Mouse (Mus musculus) liver, postnatal 0 days (tissue): ENCODE measurements around the gene Hist1h3g. TPM values are rescaled to one million over a fixed set of nuclear protein-coding genes. Genes with fewer than 3 reads are reported as not detected.
"Not testable (repeated sequence)": the region's sequence is repeated elsewhere in the genome, so short reads cannot be mapped to it uniquely, and the experiment has no call there.

Experiments used
- ATAC-seq: fragments of 200-750 bp; cut with Nextera tagmentation; 2 replicates; pipeline ENCODE4 v1.8.0; 2017; ENCODE audit warnings: mild to moderate bottlenecking, moderate library complexity
- DNase-seq: peaks from one replicate; pipeline ENCODE4 v3.0.0-alpha.2; 2016
- H3K27ac ChIP-seq: fragments of 300-500 bp; sonication (generic); 2 replicates; pipeline ENCODE4 v1.5.1; 2014; ENCODE audit warnings: antibody characterized with exemption, moderate library complexity, mild to moderate bottlenecking, low read depth
- H3K27me3 ChIP-seq: fragments of 300-500 bp; sonication (generic); 2 replicates; pipeline ENCODE4 v1.6.1; 2014; ENCODE audit warnings: low read length, control low read depth, mixed read lengths; ENCODE audit not compliant: insufficient read depth
- H3K36me3 ChIP-seq: fragments of 300-500 bp; sonication (generic); replicated peaks from 2 replicates; pipeline ENCODE4 v1.6.1; 2014; ENCODE audit warnings: mild to moderate bottlenecking, control low read depth, low read length, moderate library complexity, mixed read lengths; ENCODE audit not compliant: insufficient read depth
- H3K4me1 ChIP-seq: fragments of 300-500 bp; sonication (generic); 2 replicates; pipeline ENCODE4 v1.6.1; 2014; ENCODE audit warnings: antibody characterized with exemption, mild to moderate bottlenecking, control low read depth; ENCODE audit not compliant: insufficient read depth
- H3K4me2 ChIP-seq: fragments of 300-500 bp; sonication (generic); 2 replicates; pipeline ENCODE4 v1.6.1; 2014; ENCODE audit warnings: low read depth, mild to moderate bottlenecking, low read length, moderate library complexity, mixed read lengths
- H3K4me3 ChIP-seq: fragments of 300-500 bp; sonication (generic); 2 replicates; pipeline ENCODE4 v1.5.1; 2014; ENCODE audit warnings: low read depth, low read length
- H3K9ac ChIP-seq: fragments of 300-500 bp; sonication (generic); replicated peaks from 2 replicates; pipeline ENCODE4 v1.6.1; 2014; ENCODE audit warnings: mild to moderate bottlenecking, moderate library complexity
- H3K9me3 ChIP-seq: fragments of 300-500 bp; sonication (generic); 2 replicates; pipeline ENCODE4 v1.6.1; 2016; ENCODE audit warnings: mild to moderate bottlenecking, control low read depth, low read length, mixed read lengths
- CTCF ChIP-seq: sonication (generic); IDR thresholded peaks from 2 replicates; pipeline ENCODE4 v1.5.1; 2016; ENCODE audit warnings: antibody characterized with exemption, low read depth
- EP300 ChIP-seq: IDR thresholded peaks from 2 replicates; pipeline ENCODE4 v1.6.1; 2016; ENCODE audit warnings: antibody characterized with exemption, low read depth, mild to moderate bottlenecking
- WGBS: fragments of 180-500 bp; shearing (Covaris S2); extraction: QIAGEN DNeasy Blood & Tissue Kit; methylation state at CpG from one replicate; pipeline ENCODE4 v1.1.7; 2014; ENCODE audit not compliant: insufficient replicate concordance; 5-methylcytosine and 5-hydroxymethylcytosine counted together
- polyA plus RNA-seq: library from polyadenylated mRNA; unstranded; fragments of >200 nt; fragmentation: Nextera tagmentation; extraction: Ambion mirVana; gene quantifications from 2 replicates; pipeline ENCODE4 v1.2.1, GENCODE M21; 2015

Hist1h3g gene
- polyA plus RNA-seq, 1 experiment from 2014 or later = 6.3 TPM

- DNase-seq = no peak
- H3K9ac ChIP-seq = peak overlapping the region; percentile 10; the same call in 1 of the 2 replicates
- peak overlapping the region; percentile 64 for H3K4me3 ChIP-seq
- H3K9me3 ChIP-seq = no peaks in the 10 kb centered on the region
- peaks cover 8% of the 10 kb centered on the region for H3K4me1 ChIP-seq
- TF ChIP-seq EP300 (no peak), CTCF (no peak)
- peak overlapping the region; percentile 97 for H3K27ac ChIP-seq
- 63% methylated on average over 3 of the region's 3 CpGs for WGBS
- no peaks in the 10 kb centered on the region for H3K36me3 ChIP-seq
- no peaks in the 10 kb centered on the region for H3K27me3 ChIP-seq
- peak overlapping the region; percentile 90 for H3K4me2 ChIP-seq
- ATAC-seq = no peak
These were observed 21.7 kb downstream of the Hist1h3g start for GRCm38 (mm10) chr13:23556906-23557305.

GRCm38 (mm10) chr13:23560699-23561098 lies 25.5 kb downstream of the Hist1h3g start:
- not testable (repeated sequence) for ATAC-seq, H3K9me3 ChIP-seq, H3K36me3 ChIP-seq, H3K4me1 ChIP-seq, H3K4me3 ChIP-seq, DNase-seq, H3K27me3 ChIP-seq
- Histone ChIP-seq H3K4me2 (peak overlapping the region; percentile 55), H3K27ac (peak overlapping the region; percentile 46), H3K9ac (peak overlapping the region; percentile 39)
- WGBS = 35% methylated on average over 2 of the region's 2 CpGs

- Histone ChIP-seq H3K4me2 (peak overlapping the region; percentile 83; the same call in 1 of the 2 replicates), H3K4me3 (peak overlapping the region; percentile 43), H3K9ac (peak overlapping the region; percentile 72), H3K27ac (peak overlapping the region; percentile 99)
- not testable (repeated sequence) for DNase-seq, H3K4me1 ChIP-seq, H3K27me3 ChIP-seq, H3K36me3 ChIP-seq, H3K9me3 ChIP-seq
- 0% methylated on average over 2 of the region's 5 CpGs for WGBS
- ATAC-seq = peak; percentile 0; the same call in 1 of the 2 replicates
These were observed 26.3 kb downstream of the Hist1h3g start for GRCm38 (mm10) chr13:23561531-23561882.

GRCm38 (mm10) chr13:23561883-23562659 lies 26.8 kb downstream of the Hist1h3g start, which contains the start of gene Hist1h3e:
Gene Hist1h3e (minus strand): TSS chr13:23562369.
- WGBS = under 1% methylated on average over 48 of the region's 67 CpGs
- H3K4me2 ChIP-seq = peak within 1 kb of the TSS; percentile 83
- peak; percentile 80; the same call in 1 of the 2 replicates for TF ChIP-seq EP300

GRCm38 (mm10) chr13:23562699-23563462 lies 27.7 kb downstream of the Hist1h3g start:
- H3K4me3 ChIP-seq = peak overlapping the region; percentile 43
- peak overlapping the region; percentile 83 for H3K4me2 ChIP-seq
- H3K36me3 ChIP-seq = no peaks in the 10 kb centered on the region
- no peaks in the 10 kb centered on the region for H3K9me3 ChIP-seq
- peak overlapping the region; percentile 65 for H3K9ac ChIP-seq
- peak; percentile 30 for ATAC-seq
- H3K27me3 ChIP-seq = no peaks in the 10 kb centered on the region
- peaks cover 7% of the 10 kb centered on the region for H3K4me1 ChIP-seq
- TF ChIP-seq EP300 = peak; percentile 73
- TF ChIP-seq CTCF = peak; percentile 69
- WGBS = 3% methylated on average over 18 of the region's 18 CpGs
- H3K27ac ChIP-seq = peak overlapping the region; percentile 99
- no peak for DNase-seq

More at GRCm38 (mm10) chr13:23561883-23562659, 26.8 kb downstream of the Hist1h3g start, which contains the start of gene Hist1h3e:
- H3K9ac ChIP-seq = peak within 1 kb of the TSS; percentile 72
- not testable (repeated sequence) for H3K4me1 ChIP-seq, H3K36me3 ChIP-seq, H3K27me3 ChIP-seq, H3K9me3 ChIP-seq
- DNase-seq = peak; percentile 95
- H3K27ac ChIP-seq = peak within 1 kb of the TSS; percentile 99
- ATAC-seq = peak; percentile 91
- peak within 1 kb of the TSS; percentile 43 for H3K4me3 ChIP-seq

- Histone ChIP-seq H3K27me3 (no peaks in the 10 kb centered on the region), H3K27ac (no peak overlapping the region), H3K36me3 (no peaks in the 10 kb centered on the region), H3K9ac (no peak overlapping the region), H3K4me2 (no peak overlapping the region), H3K4me1 (peaks cover 7% of the 10 kb centered on the region), H3K9me3 (no peaks in the 10 kb centered on the region), H3K4me3 (no peak overlapping the region)
- WGBS = 76% methylated on average over 2 of the region's 2 CpGs
- no peak for ATAC-seq
- no peak for DNase-seq
- TF ChIP-seq EP300 (no peak), CTCF (no peak)
These were observed 29.3 kb downstream of the Hist1h3g start for GRCm38 (mm10) chr13:23564482-23564881.
